Mouse (Mus musculus) stomach, postnatal 0 days (tissue): ENCODE measurements around the gene Rpl24. TPM values are rescaled to one million over a fixed set of nuclear protein-coding genes. Genes with fewer than 3 reads are reported as not detected.

Source experiments
- ATAC-seq: fragments of 200-750 bp; cut with Nextera tagmentation; 2 replicates; pipeline ENCODE4 v1.8.0; 2017; ENCODE audit not compliant: low FRiP score, low TSS enrichment
- DNase-seq: peaks from one replicate; pipeline ENCODE4 v3.0.0-alpha.2; 2016; ENCODE audit warnings: low spot score
- H3K27ac ChIP-seq: fragments of 300-500 bp; sonication (generic); replicated peaks from 2 replicates; pipeline ENCODE4 v1.5.1; 2014; ENCODE audit warnings: mild to moderate bottlenecking, control low read depth
- H3K27me3 ChIP-seq: fragments of 300-500 bp; sonication (generic); 2 replicates; pipeline ENCODE4 v1.6.1; 2014; ENCODE audit warnings: low read length; ENCODE audit not compliant: control insufficient read depth, insufficient read depth
- H3K36me3 ChIP-seq: fragments of 300-500 bp; sonication (generic); 2 replicates; pipeline ENCODE4 v1.6.1; 2014; ENCODE audit warnings: low read length, mixed read lengths; ENCODE audit not compliant: control insufficient read depth, insufficient read depth
- H3K4me1 ChIP-seq: fragments of 300-500 bp; sonication (generic); replicated peaks from 2 replicates; pipeline ENCODE4 v1.6.1; 2014; ENCODE audit warnings: antibody characterized with exemption; ENCODE audit not compliant: control insufficient read depth, insufficient read depth
- H3K4me2 ChIP-seq: fragments of 300-500 bp; sonication (generic); replicated peaks from 2 replicates; pipeline ENCODE4 v1.6.1; 2014; ENCODE audit warnings: low read depth, mild to moderate bottlenecking, control low read depth, moderate library complexity
- H3K4me3 ChIP-seq: fragments of 300-500 bp; sonication (generic); 2 replicates; pipeline ENCODE4 v1.5.1; 2014; ENCODE audit warnings: low read depth, low read length, control low read depth
- H3K9ac ChIP-seq: fragments of 300-500 bp; sonication (generic); 2 replicates; pipeline ENCODE4 v1.6.1; 2014; ENCODE audit warnings: mild to moderate bottlenecking, low read length, control low read depth, mixed read lengths
- H3K9me3 ChIP-seq: fragments of 300-500 bp; sonication (generic); 2 replicates; pipeline ENCODE4 v1.6.1; 2016; ENCODE audit warnings: low read length; ENCODE audit not compliant: control insufficient read depth
- CTCF ChIP-seq: IDR thresholded peaks from 2 replicates; pipeline ENCODE4 v1.5.1; 2016; ENCODE audit warnings: antibody characterized with exemption, low read depth, mild to moderate bottlenecking, moderate library complexity
- EP300 ChIP-seq: optimal IDR thresholded peaks from 2 replicates; pipeline ENCODE3; 2016; ENCODE audit warnings: antibody characterized with exemption
- WGBS: fragments of 180-500 bp; shearing (Covaris S2); extraction: QIAGEN DNeasy Blood & Tissue Kit; methylation state at CpG from one replicate; pipeline ENCODE4 v1.1.7; 2014; 5-methylcytosine and 5-hydroxymethylcytosine counted together
- polyA plus RNA-seq: library from polyadenylated mRNA; unstranded; fragments of >200 nt; fragmentation: Nextera tagmentation; extraction: Ambion mirVana; gene quantifications from 2 replicates; pipeline ENCODE4 v1.2.1, GENCODE M21; 2015

Rpl24 gene
- polyA plus RNA-seq, 1 experiment from 2014 or later, result 770 TPM

GRCm38 (mm10) chr16:55964126-55964949 is 1.7 kb upstream of the Rpl24 start:
- no peak overlapping the region for H3K9ac ChIP-seq
- H3K27me3 ChIP-seq, result no peaks in the 10 kb centered on the region
- H3K4me3 ChIP-seq, result no peak overlapping the region
- DNase-seq (peak; percentile 49), ATAC-seq (no peak)
- 58% methylated on average over 4 of the region's 4 CpGs for WGBS
- no peak overlapping the region for H3K4me2 ChIP-seq
- H3K4me1 ChIP-seq, result no peaks in the 10 kb centered on the region
- TF ChIP-seq EP300, result no peak
- peak; percentile 67 for TF ChIP-seq CTCF
- no peaks in the 10 kb centered on the region for H3K9me3 ChIP-seq
- no peak overlapping the region for H3K27ac ChIP-seq
- no peaks in the 10 kb centered on the region for H3K36me3 ChIP-seq

GRCm38 (mm10) chr16:55967221-55967620 is 1.1 kb downstream of the Rpl24 start:
- peaks cover 14% of the 10 kb centered on the region for H3K36me3 ChIP-seq
- no peaks in the 10 kb centered on the region for H3K9me3 ChIP-seq
- no peak for DNase-seq
- no peak for TF ChIP-seq CTCF
- TF ChIP-seq EP300, result no peak
- 0 out of 2 replicates have a peak overlapping the region, but pooled peaks have one; percentile 3 for H3K27ac ChIP-seq
- peak overlapping the region; percentile 60 for H3K4me3 ChIP-seq
- WGBS, result 16% methylated on average over 1 of the region's 1 CpGs
- ATAC-seq, result no peak
- peak overlapping the region; percentile 61 for H3K4me2 ChIP-seq
- no peaks in the 10 kb centered on the region for H3K4me1 ChIP-seq
- peak overlapping the region; percentile 86 for H3K9ac ChIP-seq
- no peaks in the 10 kb centered on the region for H3K27me3 ChIP-seq

DNA sequence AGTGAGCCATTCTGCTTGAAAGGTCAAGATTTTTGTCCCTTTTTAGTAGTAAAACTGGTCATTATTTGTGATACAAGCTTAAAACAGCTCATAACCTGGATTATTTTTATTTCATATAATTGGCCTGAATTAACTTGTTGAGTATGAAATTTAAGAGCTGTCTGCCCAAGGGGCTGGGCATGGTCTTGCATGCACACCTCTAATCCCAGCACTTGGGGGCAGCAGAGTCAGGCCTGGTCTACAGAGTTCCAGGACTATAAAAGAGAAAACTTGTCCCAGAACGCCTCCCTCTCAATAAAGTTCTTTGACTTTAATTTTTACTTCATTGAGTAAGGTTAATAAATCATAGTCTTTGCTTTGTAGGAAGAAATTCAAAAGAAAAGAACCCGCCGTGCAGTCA is 3.1 kb downstream of the Rpl24 start:
- H3K9me3 ChIP-seq, result no peaks in the 10 kb centered on the region
- 50% methylated on average over 3 of the region's 3 CpGs for WGBS
- ATAC-seq (no peak), DNase-seq (peak; percentile 62)
- peaks cover 14% of the 10 kb centered on the region for H3K36me3 ChIP-seq
- H3K4me3 ChIP-seq, result no peak overlapping the region
- no peaks in the 10 kb centered on the region for H3K4me1 ChIP-seq
- TF ChIP-seq EP300 (no peak), CTCF (peak; percentile 72)
- no peak overlapping the region for H3K9ac ChIP-seq
- no peak overlapping the region for H3K4me2 ChIP-seq
- no peaks in the 10 kb centered on the region for H3K27me3 ChIP-seq
- H3K27ac ChIP-seq, result no peak overlapping the region

- Histone ChIP-seq H3K27ac (no peak overlapping the region), H3K4me1 (no peaks in the 10 kb centered on the region), H3K36me3 (peaks cover 14% of the 10 kb centered on the region), H3K9ac (no peak overlapping the region), H3K9me3 (no peaks in the 10 kb centered on the region), H3K27me3 (no peaks in the 10 kb centered on the region), H3K4me3 (no peak overlapping the region), H3K4me2 (no peak overlapping the region)
- 92% methylated on average over 5 of the region's 5 CpGs for WGBS
- TF ChIP-seq EP300 (no peak), CTCF (no peak)
- DNase-seq, result no peak
- ATAC-seq, result no peak
Observed at GRCm38 (mm10) chr16:55970416-55970815, 4.3 kb downstream of the Rpl24 start.

DNA sequence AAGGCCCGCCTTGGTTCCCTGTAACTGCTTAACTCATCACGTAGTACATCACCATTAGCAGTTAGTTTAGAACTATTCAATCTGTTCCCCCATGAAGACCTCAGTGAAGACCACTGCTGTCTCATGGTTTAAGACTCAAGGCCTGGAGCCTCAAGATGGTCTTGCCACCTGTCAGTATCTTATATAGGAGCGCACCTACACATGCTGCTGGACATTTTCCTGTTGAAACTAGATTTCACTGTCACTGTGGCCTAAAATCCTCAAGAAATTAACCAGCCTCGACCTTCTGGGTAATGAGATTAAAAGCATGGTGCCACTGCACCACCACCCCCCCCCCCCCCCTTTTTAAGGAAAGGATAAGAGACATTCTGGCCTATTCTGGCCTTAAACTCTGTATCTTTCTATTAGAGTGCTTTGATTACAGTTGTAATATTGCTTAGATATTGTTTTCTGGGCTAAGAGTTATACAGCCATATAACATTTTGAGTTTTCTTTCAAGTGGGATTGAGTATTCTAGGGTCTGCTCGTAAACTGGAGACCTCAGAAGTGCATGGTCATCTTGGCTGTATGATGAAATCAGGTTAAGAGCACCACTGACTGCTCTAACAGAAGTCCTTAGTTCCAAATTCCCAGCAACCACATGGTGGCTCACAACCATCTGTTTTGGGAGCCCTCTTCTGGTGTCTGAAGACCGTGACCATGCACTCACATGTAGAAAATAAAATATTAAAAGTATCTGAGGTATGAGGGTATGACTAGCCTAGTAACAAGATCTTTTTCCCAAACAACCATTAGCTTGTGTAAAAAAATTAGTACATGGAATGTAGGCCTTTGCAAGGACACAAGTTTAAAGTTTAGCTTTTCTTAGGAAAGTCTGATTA is 5.9 kb downstream of the Rpl24 start:
- no peak overlapping the region for H3K9ac ChIP-seq
- H3K27ac ChIP-seq, result no peak overlapping the region
- no peak for TF ChIP-seq EP300
- TF ChIP-seq CTCF, result 0 out of 2 replicates have a peak, but pooled peaks have one; percentile 8
- WGBS, result 81% methylated on average over 6 of the region's 6 CpGs
- no peaks in the 10 kb centered on the region for H3K4me1 ChIP-seq
- no peak overlapping the region for H3K4me3 ChIP-seq
- no peaks in the 10 kb centered on the region for H3K9me3 ChIP-seq
- H3K36me3 ChIP-seq, result peaks cover 14% of the 10 kb centered on the region
- no peak overlapping the region for H3K4me2 ChIP-seq
- H3K27me3 ChIP-seq, result no peaks in the 10 kb centered on the region
- ATAC-seq (no peak), DNase-seq (no peak)
